Mouse (Mus musculus) embryonic facial prominence, embryonic 11.5 days (tissue): Measurements from ENCODE around the gene Upp2. TPM values are rescaled to one million over a fixed set of nuclear protein-coding genes. Genes with fewer than 3 reads are reported as not detected.

Source experiments
- ATAC-seq: fragments of 200-750 bp; cut with Nextera tagmentation; replicated peaks from 2 replicates; pipeline ENCODE4 v1.8.0; 2017; ENCODE audit warnings: low read depth; ENCODE audit not compliant: insufficient number of reproducible peaks, low FRiP score, low TSS enrichment
- DNase-seq: peaks from one replicate; pipeline ENCODE4 v3.0.0-alpha.2; 2015; ENCODE audit warnings: low spot score
- H3K27ac ChIP-seq: fragments of 300-500 bp; sonication (generic); replicated peaks from 2 replicates; pipeline ENCODE4 v1.5.1; 2014; ENCODE audit warnings: mild to moderate bottlenecking, low read depth, low read length, control low read depth
- H3K27me3 ChIP-seq: fragments of 300-500 bp; sonication (generic); 2 replicates; pipeline ENCODE4 v1.6.1; 2014; ENCODE audit warnings: mild to moderate bottlenecking, low read length, moderate library complexity, mixed read lengths; ENCODE audit not compliant: control insufficient read depth, insufficient read depth
- H3K36me3 ChIP-seq: fragments of 300-500 bp; sonication (generic); replicated peaks from 2 replicates; pipeline ENCODE4 v1.6.1; 2014; ENCODE audit warnings: low read depth, mild to moderate bottlenecking, low read length, moderate library complexity, mixed read lengths; ENCODE audit not compliant: control insufficient read depth, insufficient read depth
- H3K4me1 ChIP-seq: fragments of 300-500 bp; sonication (generic); 2 replicates; pipeline ENCODE4 v1.6.1; 2014; ENCODE audit warnings: low read length, mixed read lengths; ENCODE audit not compliant: control insufficient read depth, insufficient read depth
- H3K4me2 ChIP-seq: fragments of 300-500 bp; sonication (generic); 2 replicates; pipeline ENCODE4 v1.6.1; 2014; ENCODE audit warnings: low read depth, mild to moderate bottlenecking, control low read depth, low read length, moderate library complexity
- H3K4me3 ChIP-seq: fragments of 300-500 bp; sonication (generic); 2 replicates; pipeline ENCODE4 v1.5.1; 2014; ENCODE audit warnings: low read depth, low read length, control low read depth
- H3K9ac ChIP-seq: fragments of 300-500 bp; sonication (generic); replicated peaks from 2 replicates; pipeline ENCODE4 v1.6.1; 2014; ENCODE audit warnings: mild to moderate bottlenecking, control low read depth, low read length
- H3K9me3 ChIP-seq: fragments of 300-500 bp; sonication (generic); replicated peaks from 2 replicates; pipeline ENCODE4 v1.6.1; 2016; ENCODE audit warnings: mild to moderate bottlenecking, low read length, inconsistent platforms, mixed read lengths; ENCODE audit not compliant: control insufficient read depth
- WGBS: fragments of 180-500 bp; shearing (Covaris S2); extraction: QIAGEN DNeasy Blood & Tissue Kit; methylation state at CpG from one replicate; pipeline ENCODE4 v1.1.7; 2014; 5-methylcytosine and 5-hydroxymethylcytosine counted together
- polyA plus RNA-seq: library from polyadenylated mRNA; unstranded; fragments of >200 nt; fragmentation: Nextera tagmentation; extraction: Ambion mirVana; gene quantifications from 2 replicates; pipeline ENCODE4 v1.2.1, GENCODE M21; 2014

Gene Upp2
- polyA plus RNA-seq, 1 experiment from 2014 or later = 5.0 TPM

GRCm38 (mm10) chr2:58832253-58832980, 265.3 kb downstream of the Upp2 start:
- Histone ChIP-seq H3K4me3 (no peak overlapping the region), H3K9ac (no peak overlapping the region), H3K27ac (no peak overlapping the region), H3K36me3 (no peaks in the 10 kb centered on the region), H3K27me3 (no peaks in the 10 kb centered on the region), H3K4me1 (no peaks in the 10 kb centered on the region), H3K9me3 (no peaks in the 10 kb centered on the region), H3K4me2 (no peak overlapping the region)
- DNase-seq (no peak), ATAC-seq (no peak)
- 88% methylated on average over 20 of the region's 20 CpGs for WGBS

GRCm38 (mm10) chr2:58841021-58841420, 273.9 kb downstream of the Upp2 start:
- 88% methylated on average over 3 of the region's 3 CpGs for WGBS
- Histone ChIP-seq H3K27me3 (no peaks in the 10 kb centered on the region), H3K9me3 (no peaks in the 10 kb centered on the region), H3K4me3 (no peak overlapping the region), H3K36me3 (no peaks in the 10 kb centered on the region), H3K4me2 (no peak overlapping the region), H3K4me1 (no peaks in the 10 kb centered on the region), H3K9ac (no peak overlapping the region), H3K27ac (no peak overlapping the region)
- no peak for ATAC-seq
- DNase-seq = no peak

- Histone ChIP-seq H3K4me1 (no peaks in the 10 kb centered on the region), H3K4me3 (no peak overlapping the region), H3K9ac (no peak overlapping the region), H3K4me2 (no peak overlapping the region), H3K27ac (no peak overlapping the region), H3K27me3 (no peaks in the 10 kb centered on the region), H3K9me3 (no peaks in the 10 kb centered on the region), H3K36me3 (no peaks in the 10 kb centered on the region)
- 89% methylated on average over 4 of the region's 4 CpGs for WGBS
- DNase-seq (no peak), ATAC-seq (no peak)
These were observed 275.3 kb downstream of the Upp2 start for GRCm38 (mm10) chr2:58842443-58842842.

Other genes starting within 250 kb of the Upp2 start
- not detected in 2 replicates for gene Acvr1c, start 209.4 kb upstream of the Upp2 start, polyA plus RNA-seq
- gene Gm17409, start 97.2 kb upstream of the Upp2 start, polyA plus RNA-seq = not detected in 2 replicates
- gene Acvr1, start 141 bp upstream of the Upp2 start, polyA plus RNA-seq = 6.1 and 7.1 TPM in 2 replicates